Comparison of ENCODE assay signal across 9 mouse cellular contexts in genomic region chr4:133093056-133093455, GRCm38 (mm10). TPM values are rescaled to one million over a fixed set of nuclear protein-coding genes. Genes with fewer than 3 reads are reported as not detected.
DNase-seq lines count a peak whose midpoint lies in the region; ATAC-seq and TF ChIP-seq lines count a peak whose summit lies in the region.
"Had no signal": no experiment of that assay in that cellular context is flagged by ENCODE, and none has a peak within 500 bp of the region (broad histone marks: within the 10 kb centered on the region; RNA-seq: fewer than 3 reads in every experiment).

No protein-coding gene starts in this region.

- no peak for ATAC-seq in heart, embryonic 15.5 days (replicated peaks; ENCODE audit: insufficient number of reproducible peaks, insufficient read depth, low FRiP score, low read depth)
- no peak for ATAC-seq in forebrain, embryonic 14.5 days
- ATAC-seq in liver, embryonic 12.5 days, result no peak
- ATAC-seq in cerebellum, adult (ENCODE audit: insufficient number of reproducible peaks, low FRiP score, low TSS enrichment), result no peak

- WGBS in heart, embryonic 15.5 days, result 58% methylated on average over 6 of the region's 6 CpGs
- 70% methylated on average over 6 of the region's 6 CpGs for WGBS in forebrain, embryonic 14.5 days
- WGBS in liver, embryonic 12.5 days (ENCODE audit: insufficient replicate concordance), result 61% methylated on average over 6 of the region's 6 CpGs

- peaks cover 75% of the 10 kb centered on the region for H3K4me1 ChIP-seq in heart, embryonic 15.5 days (replicated peaks)
- peaks cover 68% of the 10 kb centered on the region for H3K4me1 ChIP-seq in E14TG2a.4 (replicated peaks; ENCODE audit: low read depth, low read length)
- peaks cover 50% of the 10 kb centered on the region for H3K4me1 ChIP-seq in forebrain, embryonic 14.5 days (ENCODE audit: control insufficient read depth, insufficient read depth, low read length)
- H3K4me1 ChIP-seq in liver, embryonic 12.5 days, result peaks cover 59% of the 10 kb centered on the region

- DNase-seq in heart, postnatal 14 days, result no peak
- no peak for DNase-seq in forebrain, embryonic 14.5 days (ENCODE audit: low spot score)
- no peak for DNase-seq in right cerebral cortex, postnatal 25 days
- no peak for DNase-seq in left cerebral cortex, adult 11 months (ENCODE audit: low spot score)

- H3K9me3 ChIP-seq in heart, embryonic 15.5 days (replicated peaks), result no peaks in the 10 kb centered on the region
- peaks cover 6% of the 10 kb centered on the region; the same call in 1 of the 2 replicates for H3K9me3 ChIP-seq in E14TG2a.4 (ENCODE audit: low read length)
- no peaks in the 10 kb centered on the region for H3K9me3 ChIP-seq in forebrain, embryonic 14.5 days (replicated peaks; ENCODE audit: control insufficient read depth, low read length)
- no peaks in the 10 kb centered on the region for H3K9me3 ChIP-seq in liver, embryonic 12.5 days (replicated peaks)

- no peak overlapping the region for H3K4me3 ChIP-seq in heart, embryonic 15.5 days
- peak overlapping the region; percentile 79 for H3K4me3 ChIP-seq in E14TG2a.4 (replicated peaks; ENCODE audit: low read length)
- no peak overlapping the region for H3K4me3 ChIP-seq in forebrain, embryonic 14.5 days (ENCODE audit: low read depth, low read length)
- H3K4me3 ChIP-seq in liver, embryonic 12.5 days, result no peak overlapping the region

- no peaks in the 10 kb centered on the region for H3K36me3 ChIP-seq in heart, embryonic 15.5 days
- no peaks in the 10 kb centered on the region for H3K36me3 ChIP-seq in E14TG2a.4 (ENCODE audit: insufficient read depth, low read length)
- no peaks in the 10 kb centered on the region for H3K36me3 ChIP-seq in forebrain, embryonic 14.5 days (ENCODE audit: control insufficient read depth, insufficient read depth, low read length)
- H3K36me3 ChIP-seq in liver, embryonic 12.5 days, result no peaks in the 10 kb centered on the region

- no peak for TF ChIP-seq CTCF in E14TG2a.4 (conservative IDR thresholded peaks at IDR 0.05; ENCODE audit: low read length)

- peak overlapping the region; percentile 95 for H3K27ac ChIP-seq in heart, embryonic 15.5 days
- peak overlapping the region; percentile 96 for H3K27ac ChIP-seq in forebrain, embryonic 14.5 days (ENCODE audit: low read depth, low read length)
- peak overlapping the region; percentile 61; the same call in 1 of the 2 replicates for H3K27ac ChIP-seq in liver, embryonic 12.5 days

- no peaks in the 10 kb centered on the region for H3K27me3 ChIP-seq in heart, embryonic 15.5 days
- no peaks in the 10 kb centered on the region for H3K27me3 ChIP-seq in E14TG2a.4 (ENCODE audit: insufficient read depth, low read length)
- H3K27me3 ChIP-seq in forebrain, embryonic 14.5 days (replicated peaks; ENCODE audit: control insufficient read depth, insufficient read depth, low read length), result no peaks in the 10 kb centered on the region
- H3K27me3 ChIP-seq in liver, embryonic 12.5 days (replicated peaks), result peaks cover 63% of the 10 kb centered on the region
- H3K27me3 ChIP-seq: CH12.LX had no signal

- H3K4me2 ChIP-seq in heart, embryonic 15.5 days, result peak overlapping the region; percentile 60
- H3K4me2 ChIP-seq in forebrain, embryonic 14.5 days (ENCODE audit: low read length), result no peak overlapping the region
- no peak overlapping the region for H3K4me2 ChIP-seq in liver, embryonic 12.5 days

- intact Hi-C loops in heart, postnatal 14 days (cut with DNase I), result no loop called here

- peak overlapping the region; percentile 58 for H3K9ac ChIP-seq in heart, embryonic 15.5 days
- H3K9ac ChIP-seq in forebrain, embryonic 14.5 days (ENCODE audit: low read length), result no peak overlapping the region
- H3K9ac ChIP-seq in liver, embryonic 12.5 days, result no peak overlapping the region

RNA-seq across cellular contexts. Expression of gene Wasf2, which starts 37.2 kb away (rescaled TPM):
- 67.3 and 72.8 TPM in 2 replicates for polyA plus RNA-seq in heart, embryonic 15.5 days (2015; fragmentation: Nextera tagmentation; extraction: Ambion mirVana)
- 100 to 1,000 TPM; 133 to 135 TPM for total RNA-seq in heart, postnatal 14 days (2021)
- polyA plus RNA-seq in forebrain, embryonic 14.5 days (2014; fragmentation: Nextera tagmentation; extraction: Ambion mirVana), result 28.3 and 30.4 TPM in 2 replicates
- 35.9 and 42.2 TPM in 2 replicates for polyA plus RNA-seq in liver, embryonic 12.5 days (2016; fragmentation: Nextera tagmentation; extraction: Ambion mirVana)
